Mouse (Mus musculus): Measurements from ENCODE around the gene Cpsf3.

Cpsf3 gene

GRCm38 (mm10) chr12:21284761-21285441, at the start of gene Cpsf3:
TSS of gene Cpsf3 (plus strand) at chr12:21285391.
- no peak for DNase-seq

DNA sequence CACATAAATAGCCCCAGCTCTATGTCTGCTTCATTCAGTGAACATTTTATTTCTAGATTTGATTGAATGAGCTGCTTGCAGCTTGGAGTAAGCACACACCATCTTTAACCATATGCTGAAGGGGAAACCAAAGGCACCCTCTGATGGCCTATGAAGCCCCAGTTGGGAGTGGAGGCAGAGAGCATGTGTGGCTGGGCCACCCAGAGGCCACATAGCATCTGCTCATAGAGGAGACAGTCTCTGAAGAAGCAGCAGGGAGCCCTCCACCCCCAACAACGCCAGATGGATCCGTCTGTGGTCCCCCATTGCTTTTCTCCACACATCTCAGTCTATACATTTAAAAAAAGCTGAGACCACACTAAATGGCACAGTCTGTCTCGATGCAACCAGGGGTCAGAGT, 43.2 kb upstream of the Cpsf3 start:
- no peak for DNase-seq

- DNase-seq, result no peak
These were observed 40.7 kb upstream of the Cpsf3 start for GRCm38 (mm10) chr12:21244375-21244960.

GRCm38 (mm10) chr12:21247711-21248392, 37.3 kb upstream of the Cpsf3 start:
- DNase-seq, result no peak

DNA sequence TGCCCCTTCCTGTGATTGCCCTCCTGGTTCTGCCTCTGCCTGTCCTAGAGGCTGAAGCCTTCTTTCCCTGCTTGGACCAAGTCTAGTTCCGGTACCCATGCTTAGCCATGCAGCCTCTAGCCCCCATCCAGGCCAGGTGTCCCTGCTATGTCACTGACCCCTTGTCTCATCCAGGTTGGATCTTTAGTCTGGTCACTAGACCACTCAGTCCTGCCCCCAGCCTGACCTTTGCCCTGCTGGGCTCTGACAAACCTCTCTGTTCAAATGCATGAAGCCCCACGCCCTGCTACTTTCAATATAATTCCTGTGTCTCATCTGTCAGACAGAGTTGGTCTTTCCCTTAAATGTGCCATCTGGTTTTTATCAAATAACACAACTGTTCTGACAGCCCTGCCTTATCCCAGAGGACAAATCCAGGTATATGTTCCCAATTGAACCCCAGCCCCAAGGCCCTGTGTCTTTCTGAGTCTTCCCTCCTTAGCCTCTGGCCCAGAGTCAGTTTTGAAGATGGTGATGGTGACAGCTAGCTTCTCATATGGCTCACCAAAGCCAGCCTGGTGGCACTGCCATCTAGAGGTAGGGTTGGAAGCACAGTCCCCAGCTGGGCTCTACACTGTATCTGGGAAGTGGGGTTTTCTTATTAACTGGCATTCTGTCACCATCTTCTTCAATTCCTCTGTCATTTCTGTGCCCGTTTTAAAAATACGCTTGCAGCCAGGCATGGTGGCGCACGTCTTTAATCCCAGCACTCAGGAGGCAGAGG, 24.5 kb upstream of the Cpsf3 start:
- no peak for DNase-seq

- no peak for DNase-seq
These were observed 23.7 kb upstream of the Cpsf3 start for GRCm38 (mm10) chr12:21261521-21261920.

- no peak for DNase-seq
These were observed 21.9 kb upstream of the Cpsf3 start for GRCm38 (mm10) chr12:21263256-21263655.

- no peak for DNase-seq
These were observed 20.9 kb upstream of the Cpsf3 start for GRCm38 (mm10) chr12:21264241-21264640.

DNA sequence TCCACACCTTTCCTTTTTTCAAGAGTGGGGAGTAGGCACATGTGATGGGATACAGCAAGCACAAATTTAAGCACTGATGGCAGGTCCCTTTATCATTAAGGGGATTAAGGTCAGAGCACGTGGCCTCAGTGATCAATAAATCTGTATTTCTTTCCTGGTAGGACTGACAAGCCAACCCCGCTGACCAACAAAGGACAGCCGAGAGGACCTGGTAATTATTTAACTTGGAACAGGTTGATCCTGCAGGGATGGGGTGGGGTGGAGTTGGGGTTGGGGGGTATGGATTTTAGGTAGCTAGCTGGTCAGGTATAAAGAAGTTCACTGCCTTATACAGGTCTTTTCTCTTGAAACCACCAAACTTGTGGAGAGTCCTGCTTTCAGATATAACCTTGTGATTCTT, 20.2 kb upstream of the Cpsf3 start:
- no peak for DNase-seq

GRCm38 (mm10) chr12:21265501-21265900, 19.7 kb upstream of the Cpsf3 start:
- DNase-seq, result no peak

- peak; percentile 66 to 68 for DNase-seq
These were observed 19.0 kb upstream of the Cpsf3 start for GRCm38 (mm10) chr12:21265946-21266783.

- no peak for DNase-seq
These were observed 18.4 kb upstream of the Cpsf3 start for GRCm38 (mm10) chr12:21266784-21267098.

DNA sequence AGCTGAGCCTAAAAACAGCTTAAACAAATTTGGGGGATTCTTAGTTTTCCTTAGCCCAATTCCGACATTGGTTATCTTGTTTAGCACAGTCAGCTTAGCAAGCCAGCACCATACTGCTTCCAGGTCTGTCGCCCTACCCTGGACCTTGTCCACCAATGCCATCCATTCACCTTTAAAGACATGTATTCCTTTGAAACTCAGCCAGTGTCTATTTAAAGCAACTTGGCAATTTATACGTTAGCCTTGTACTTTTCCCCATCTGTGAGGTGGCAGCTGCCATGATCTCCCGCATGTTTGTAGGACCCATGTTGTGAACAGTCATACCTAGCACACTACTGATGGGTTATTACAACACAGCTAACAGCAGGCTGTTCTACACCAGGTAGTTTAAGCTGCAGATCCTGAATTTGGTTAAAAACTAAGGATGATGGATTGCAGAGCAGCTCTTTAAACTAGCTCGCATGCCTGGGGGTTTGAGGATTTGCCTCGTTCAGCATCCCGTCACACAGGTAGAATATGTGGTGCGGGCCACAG, 17.0 kb upstream of the Cpsf3 start:
- DNase-seq, result peak; percentile 51 to 62

DNA sequence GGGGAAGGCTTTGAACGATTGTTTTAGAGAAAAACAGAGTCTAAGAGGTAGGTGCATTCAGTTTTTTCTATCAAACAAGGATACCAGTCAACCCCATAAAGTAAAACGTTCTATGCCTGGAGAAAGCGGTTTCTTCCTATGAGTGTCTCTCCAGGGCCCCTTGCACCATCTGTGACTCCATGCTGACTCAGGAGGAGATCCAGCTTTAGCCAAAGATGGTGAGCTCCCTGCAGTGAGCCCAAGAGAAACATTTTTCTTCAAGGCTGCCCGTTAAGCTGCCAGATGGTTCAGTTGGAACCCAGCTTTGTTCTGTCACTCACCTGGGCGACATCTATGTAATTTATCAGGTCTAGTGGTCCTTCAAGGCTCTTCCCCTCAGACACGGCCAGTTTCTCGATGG, 10.7 kb upstream of the Cpsf3 start:
- DNase-seq, result peak; percentile 68 to 78

GRCm38 (mm10) chr12:21277352-21277864, 7.8 kb upstream of the Cpsf3 start:
- no peak for DNase-seq

DNA sequence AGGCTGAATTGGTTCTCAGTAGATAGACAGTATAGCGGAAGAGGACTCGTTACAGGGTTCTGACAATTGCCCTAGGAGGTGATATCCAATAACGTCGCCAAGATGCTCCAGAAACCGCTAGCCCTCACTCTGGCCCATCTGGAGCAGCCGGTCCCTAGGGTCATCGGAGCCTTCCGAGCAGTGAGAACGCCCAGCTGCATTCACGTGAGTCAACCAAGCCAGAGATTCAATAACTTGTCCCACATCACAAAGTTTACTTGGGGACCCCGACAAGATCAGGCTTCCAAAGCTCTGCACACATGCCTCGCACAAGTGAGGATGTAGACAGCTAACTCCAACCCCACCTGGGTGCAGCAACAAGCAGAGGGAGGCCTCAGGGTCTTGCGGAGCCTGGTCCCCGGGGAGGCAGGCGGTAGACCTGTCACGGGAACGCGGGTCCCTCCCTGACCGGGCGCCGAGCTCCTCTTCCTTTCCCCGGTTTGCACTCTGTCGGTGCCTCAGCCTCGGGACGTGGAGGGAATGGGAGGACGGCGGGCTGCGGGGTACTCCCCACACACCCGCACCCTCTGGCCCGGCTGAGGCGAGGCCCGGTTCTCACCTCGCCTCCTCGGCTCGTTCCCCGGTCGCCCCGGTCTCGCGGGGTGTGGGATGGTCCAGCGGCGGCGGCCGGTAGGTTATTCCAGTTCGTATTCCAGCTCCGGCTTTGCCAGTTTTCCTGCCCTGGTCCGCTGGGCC, 484 bp downstream of the Cpsf3 start:
- no peak for DNase-seq

DNA sequence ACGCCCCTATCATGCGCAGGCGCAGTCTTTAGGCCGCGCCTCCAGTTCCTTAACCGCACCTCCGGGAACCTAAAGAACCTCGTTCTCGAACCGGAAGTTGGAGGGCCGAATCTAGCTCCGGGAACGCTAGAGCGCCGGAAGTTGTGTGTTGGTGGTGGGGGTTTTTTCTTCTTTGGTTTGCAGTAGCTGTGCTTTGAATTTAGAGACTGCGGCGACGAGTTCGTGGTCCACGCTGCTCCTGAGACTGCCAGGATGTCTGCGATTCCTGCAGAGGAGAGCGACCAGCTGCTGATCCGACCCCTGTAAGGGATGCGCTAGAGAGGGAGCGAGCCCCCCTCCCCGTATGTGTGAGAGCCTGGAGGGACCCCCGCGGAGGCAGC, 1.0 kb downstream of the Cpsf3 start, which contains the start of gene Itgb1bp1:
Gene Itgb1bp1, minus strand, starts transcription at position 42 of the 380 bp plus-strand sequence.
- peak; percentile 99 for DNase-seq

- no peak for DNase-seq
These were observed 1.8 kb downstream of the Cpsf3 start for GRCm38 (mm10) chr12:21286712-21287650.

DNA sequence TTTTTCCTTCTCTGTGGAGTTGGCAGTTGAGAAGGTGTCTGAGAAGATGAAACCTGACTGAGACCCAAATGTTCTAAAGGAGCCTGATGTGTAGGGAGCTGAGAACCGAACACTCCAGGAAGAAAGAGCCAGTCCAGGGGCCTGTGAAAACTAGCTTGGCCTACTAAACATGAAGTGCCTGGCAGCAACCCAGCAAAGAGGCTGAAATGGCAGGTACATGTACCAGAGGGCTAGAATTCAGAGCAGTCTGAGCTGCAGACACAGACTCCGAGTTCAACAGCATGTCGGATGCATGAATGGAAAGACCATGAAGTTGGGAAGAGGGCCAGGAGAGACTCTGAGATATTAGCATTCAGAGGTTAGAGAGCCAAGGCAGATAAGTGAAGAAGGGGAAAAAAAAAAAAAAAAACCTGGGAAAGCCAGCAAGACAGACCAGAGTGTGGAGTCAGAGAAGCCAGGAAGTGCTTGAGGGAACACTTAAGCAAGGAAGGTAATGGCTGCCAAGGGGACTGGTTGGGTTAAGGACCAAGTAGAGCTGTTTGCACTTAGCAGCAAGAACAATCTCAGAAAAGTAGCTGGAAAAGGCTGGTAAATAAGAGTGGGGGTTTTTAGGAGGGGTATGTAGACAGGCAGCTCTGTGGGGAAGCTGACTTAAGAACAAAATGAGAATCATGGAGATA, 3.7 kb downstream of the Cpsf3 start:
- DNase-seq, result no peak

DNA sequence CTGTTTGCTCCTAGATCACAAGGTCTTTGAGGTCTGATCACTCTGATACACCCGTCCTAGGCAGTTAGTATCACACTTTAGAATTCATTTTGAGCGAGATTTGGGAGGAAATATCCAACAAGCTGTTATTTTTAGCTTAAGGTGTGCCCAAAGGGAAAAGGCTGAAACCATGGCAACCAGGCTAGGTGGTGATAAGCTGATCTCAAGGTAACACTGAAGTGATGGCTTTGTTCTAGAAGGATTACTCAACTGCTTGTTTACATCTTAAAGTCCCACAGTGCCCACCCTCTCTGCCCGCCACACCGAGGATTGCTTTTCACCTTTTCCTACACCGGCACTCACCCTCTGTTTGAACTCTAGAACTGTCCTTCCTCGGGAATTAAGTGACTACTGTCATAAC, 4.5 kb downstream of the Cpsf3 start:
- no peak for DNase-seq

Measured in cerebellum, postnatal 36 days (tissue).